Mouse (Mus musculus) gastrocnemius, postnatal 25 days (tissue): ENCODE data around the gene Homer2. TPM values are rescaled to one million over a fixed set of nuclear protein-coding genes. Genes with fewer than 3 reads are reported as not detected.

Source experiments
- DNase-seq: peaks from one replicate; pipeline ENCODE4 v3.0.0; 2022
- total RNA-seq, 2 experiments: library from RNA; stranded (reverse); gene quantifications; 1 replicate in 1 of 2; 2 replicates in 1 of 2; pipeline ENCODE4 v1.2.3; 2021

Gene Homer2
- total RNA-seq, 2 experiments from 2014 or later, result 38.5 to 70.4 TPM

DNA sequence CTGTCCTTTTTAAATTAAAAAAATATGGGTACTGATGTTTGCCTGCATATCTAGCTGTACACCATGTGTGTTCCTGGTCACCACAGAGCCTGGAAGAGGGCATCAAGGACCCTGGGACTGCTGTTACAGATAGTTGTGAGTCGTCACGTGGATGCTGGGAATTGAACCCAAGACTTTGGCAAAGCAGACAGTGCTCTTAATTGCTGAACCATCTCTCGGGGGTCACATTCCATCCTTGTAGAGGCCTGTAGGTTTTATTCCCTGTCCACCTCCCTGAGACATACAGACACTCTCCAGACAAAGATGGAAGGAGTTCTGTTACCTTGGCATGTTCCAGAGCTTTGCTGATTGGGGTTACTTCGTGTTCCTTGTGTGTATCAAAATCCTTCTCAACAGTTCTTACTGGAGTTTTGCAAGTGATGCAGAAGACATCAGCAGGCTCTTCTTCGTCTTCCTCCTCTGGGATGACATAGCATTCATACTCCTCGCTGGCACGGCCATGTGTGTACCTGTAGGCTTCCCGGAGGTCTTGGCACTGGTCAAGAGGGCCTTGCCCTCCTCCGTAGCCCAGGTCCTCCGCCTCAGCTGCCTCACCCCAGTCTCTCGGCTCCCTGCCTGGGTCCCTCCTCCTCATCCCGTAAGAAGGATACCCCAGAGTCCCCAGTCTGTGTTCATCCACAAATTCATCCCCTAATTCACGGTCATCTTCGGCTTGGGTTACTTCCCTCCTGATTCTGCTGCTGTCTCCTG, 147.9 kb downstream of the Homer2 start:
- no peak for DNase-seq

- DNase-seq, result no peak
Measured at GRCm38 (mm10) chr7:81557985-81558360, 149.4 kb downstream of the Homer2 start.

- DNase-seq, result no peak
Measured at GRCm38 (mm10) chr7:81557252-81557984, 149.9 kb downstream of the Homer2 start.

- no peak for DNase-seq
Measured at GRCm38 (mm10) chr7:81556839-81557238, 150.5 kb downstream of the Homer2 start.

- DNase-seq, result no peak
Measured at GRCm38 (mm10) chr7:81554369-81554768, 153.0 kb downstream of the Homer2 start.

GRCm38 (mm10) chr7:81553589-81553988, 153.7 kb downstream of the Homer2 start:
- no peak for DNase-seq

Other genes with a start within 250 kb of the Homer2 start
- under 1 TPM; 0.38 to 0.51 TPM for gene Ap3b2, start 213.6 kb downstream of the Homer2 start, total RNA-seq
- gene BC048679, start 209.2 kb downstream of the Homer2 start, total RNA-seq, result 1 to 10 TPM in 1 of 2 experiments, under 1 TPM in 1; 0.46 to 1.1 TPM
- 100 to 1,000 TPM; 240 to 314 TPM for gene Fsd2, start 140.6 kb downstream of the Homer2 start, total RNA-seq
- gene Whamm, start 136.3 kb downstream of the Homer2 start, total RNA-seq, result 1 to 10 TPM; 5.8 to 6.5 TPM
- 10 to 100 TPM; 19.1 to 20.7 TPM for gene Ramac, start 55.4 kb upstream of the Homer2 start, total RNA-seq
- 10 to 100 TPM; 13.3 to 16.9 TPM for gene 3110040N11Rik, start 82.0 kb upstream of the Homer2 start, total RNA-seq
- gene Btbd1, start 121.9 kb upstream of the Homer2 start, total RNA-seq, result 100 to 1,000 TPM; 147 to 165 TPM
- gene Gm10160, start 148.3 kb upstream of the Homer2 start, total RNA-seq, result not detected
- gene Tm6sf1, start 151.5 kb upstream of the Homer2 start, total RNA-seq, result 10 to 100 TPM; 23.5 to 30.1 TPM
- gene Hdgfl3, start 226.9 kb upstream of the Homer2 start, total RNA-seq, result 1 to 10 TPM; 2.3 TPM